Mouse (Mus musculus) E14TG2a.4 (cell line): ENCODE measurements around the gene Crhr2.
A peak's percentile ranks its signal among the peaks of the same experiment; 100 is the strongest.

Experiments used
- H3K27me3 ChIP-seq: 2 replicates; pipeline ENCODE4 v1.6.1; 2014; ENCODE audit warnings: low read length, control low read depth; ENCODE audit not compliant: insufficient read depth
- H3K36me3 ChIP-seq: 2 replicates; pipeline ENCODE4 v1.6.1; 2014; ENCODE audit warnings: low read length, control low read depth; ENCODE audit not compliant: insufficient read depth
- H3K4me1 ChIP-seq: replicated peaks from 2 replicates; pipeline ENCODE4 v1.6.1; 2014; ENCODE audit warnings: low read depth, low read length, control low read depth
- H3K4me3 ChIP-seq: replicated peaks from 2 replicates; pipeline ENCODE4 v1.5.1; 2014; ENCODE audit warnings: mild to moderate bottlenecking, low read length
- H3K9me3 ChIP-seq: 2 replicates; pipeline ENCODE4 v1.6.1; 2014; ENCODE audit warnings: low read length, control low read depth
- CTCF ChIP-seq: conservative IDR thresholded peaks from 2 replicates; pipeline ENCODE4 v1.5.1; 2014; ENCODE audit warnings: low read length
- NANOG ChIP-seq: IDR thresholded peaks from 2 replicates; pipeline ENCODE4 v1.6.1; 2014; ENCODE audit warnings: borderline replicate concordance, low read length, mixed read lengths
- POU5F1 ChIP-seq: IDR thresholded peaks from 2 replicates; pipeline ENCODE4 v1.6.1; 2014; ENCODE audit warnings: low read length, borderline replicate concordance

The Crhr2 gene

GRCm38 (mm10) chr6:55138343-55138742 is 5.5 kb upstream of the Crhr2 start:
- TF ChIP-seq CTCF: no peak
- TF ChIP-seq POU5F1: no peak
- no peak for TF ChIP-seq NANOG
- Histone ChIP-seq H3K9me3 (peaks cover 19% of the 10 kb centered on the region), H3K27me3 (no peaks in the 10 kb centered on the region), H3K4me1 (peaks cover 8% of the 10 kb centered on the region; the same call in 1 of the 2 replicates), H3K4me3 (no peak overlapping the region), H3K36me3 (no peaks in the 10 kb centered on the region)

GRCm38 (mm10) chr6:55133425-55133824 is 609 bp upstream of the Crhr2 start:
- H3K36me3 ChIP-seq: no peaks in the 10 kb centered on the region
- H3K9me3 ChIP-seq: peaks cover 15% of the 10 kb centered on the region
- TF ChIP-seq NANOG (no peak), CTCF (no peak), POU5F1 (no peak)
- H3K27me3 ChIP-seq: peaks cover 13% of the 10 kb centered on the region
- H3K4me3 ChIP-seq: no peak overlapping the region
- peaks cover 17% of the 10 kb centered on the region for H3K4me1 ChIP-seq

- H3K4me1 ChIP-seq: peaks cover 23% of the 10 kb centered on the region
- no peak overlapping the region for H3K4me3 ChIP-seq
- peaks cover 25% of the 10 kb centered on the region for H3K27me3 ChIP-seq
- H3K36me3 ChIP-seq: no peaks in the 10 kb centered on the region
- H3K9me3 ChIP-seq: peaks cover 5% of the 10 kb centered on the region
- TF ChIP-seq CTCF (no peak), POU5F1 (no peak), NANOG (no peak)
These were observed 1.5 kb downstream of the Crhr2 start for GRCm38 (mm10) chr6:55131301-55131700.

GRCm38 (mm10) chr6:55130631-55131030 is 2.2 kb downstream of the Crhr2 start:
- no peaks in the 10 kb centered on the region for H3K36me3 ChIP-seq
- H3K4me1 ChIP-seq: peaks cover 23% of the 10 kb centered on the region
- TF ChIP-seq POU5F1 (no peak), NANOG (no peak), CTCF (no peak)
- H3K27me3 ChIP-seq: peaks cover 31% of the 10 kb centered on the region
- no peak overlapping the region for H3K4me3 ChIP-seq
- H3K9me3 ChIP-seq: no peaks in the 10 kb centered on the region

GRCm38 (mm10) chr6:55128391-55128790 is 4.4 kb downstream of the Crhr2 start:
- peaks cover 19% of the 10 kb centered on the region for H3K4me1 ChIP-seq
- H3K9me3 ChIP-seq: no peaks in the 10 kb centered on the region
- H3K4me3 ChIP-seq: no peak overlapping the region
- H3K27me3 ChIP-seq: peaks cover 39% of the 10 kb centered on the region
- TF ChIP-seq CTCF (no peak), NANOG (no peak), POU5F1 (no peak)
- H3K36me3 ChIP-seq: no peaks in the 10 kb centered on the region

GRCm38 (mm10) chr6:55126576-55126975 is 6.2 kb downstream of the Crhr2 start:
- H3K9me3 ChIP-seq: no peaks in the 10 kb centered on the region
- H3K36me3 ChIP-seq: no peaks in the 10 kb centered on the region
- no peak overlapping the region for H3K4me3 ChIP-seq
- TF ChIP-seq NANOG (no peak), POU5F1 (no peak), CTCF (no peak)
- peaks cover 24% of the 10 kb centered on the region for H3K4me1 ChIP-seq
- peaks cover 39% of the 10 kb centered on the region for H3K27me3 ChIP-seq

- Histone ChIP-seq H3K27me3 (peaks cover 65% of the 10 kb centered on the region), H3K4me3 (no peak overlapping the region), H3K9me3 (no peaks in the 10 kb centered on the region), H3K36me3 (no peaks in the 10 kb centered on the region), H3K4me1 (peaks cover 20% of the 10 kb centered on the region)
- TF ChIP-seq NANOG: no peak
These were observed 9.8 kb downstream of the Crhr2 start for GRCm38 (mm10) chr6:55123056-55123455.

- Histone ChIP-seq H3K4me3 (peak overlapping the region; percentile 83), H3K36me3 (no peaks in the 10 kb centered on the region), H3K4me1 (peaks cover 18% of the 10 kb centered on the region), H3K27me3 (peaks cover 93% of the 10 kb centered on the region), H3K9me3 (no peaks in the 10 kb centered on the region)
- TF ChIP-seq CTCF: no peak
- TF ChIP-seq NANOG: no peak
- TF ChIP-seq POU5F1: no peak
These were observed 15.3 kb downstream of the Crhr2 start for GRCm38 (mm10) chr6:55117325-55118109.

GRCm38 (mm10) chr6:55108358-55108757 is 24.5 kb downstream of the Crhr2 start:
- TF ChIP-seq CTCF: no peak
- no peak for TF ChIP-seq POU5F1
- TF ChIP-seq NANOG: no peak
- no peaks in the 10 kb centered on the region for H3K4me1 ChIP-seq
- H3K36me3 ChIP-seq: no peaks in the 10 kb centered on the region
- H3K4me3 ChIP-seq: no peak overlapping the region
- H3K27me3 ChIP-seq: peaks cover 59% of the 10 kb centered on the region
- H3K9me3 ChIP-seq: no peaks in the 10 kb centered on the region
